In the genomic region with DNA sequence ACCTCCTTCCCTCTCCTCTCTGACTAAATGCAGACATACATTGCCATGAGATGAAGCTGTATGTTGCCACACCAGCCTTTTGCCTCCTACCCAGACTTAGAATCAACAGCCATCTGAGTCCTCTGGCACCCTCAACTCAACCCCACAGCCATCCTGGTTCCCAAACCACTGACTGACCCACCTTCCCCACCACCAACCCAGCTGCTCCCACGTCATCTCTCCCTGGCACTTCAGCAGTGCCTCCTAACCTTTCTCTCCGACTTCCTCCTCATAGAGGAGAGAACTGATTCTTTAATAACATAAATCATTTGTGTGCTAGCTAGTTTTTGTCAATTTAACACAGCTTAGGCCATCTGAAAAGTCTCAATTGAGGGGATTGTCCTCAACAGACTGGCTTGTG, we compare ENCODE assay signal across 33 mouse cellular contexts. TPM values are rescaled to one million over a fixed set of nuclear protein-coding genes. Genes with fewer than 3 reads are reported as not detected.
DNase-seq lines count a peak whose midpoint lies in the region; ATAC-seq and TF ChIP-seq lines count a peak whose summit lies in the region.
"Had no signal": no experiment of that assay in that cellular context is flagged by ENCODE, and none has a peak within 500 bp of the region (broad histone marks: within the 10 kb centered on the region; RNA-seq: fewer than 3 reads in every experiment).

No protein-coding gene starts in this region.

- WGBS in heart, embryonic 10.5 days = 89% methylated on average over 2 of the region's 2 CpGs
- 87% methylated on average over 2 of the region's 2 CpGs for WGBS in heart, embryonic 12.5 days
- 58% methylated on average over 2 of the region's 2 CpGs for WGBS in kidney, adult 2 months
- WGBS in kidney, embryonic 14.5 days = 68% methylated on average over 2 of the region's 2 CpGs
- WGBS in embryonic facial prominence, embryonic 14.5 days = 67% methylated on average over 2 of the region's 2 CpGs
- WGBS in limb, embryonic 15.5 days = 61% methylated on average over 2 of the region's 2 CpGs
- 89% methylated on average over 2 of the region's 2 CpGs for WGBS in midbrain, embryonic 10.5 days

- no peak overlapping the region for H3K9ac ChIP-seq in heart, embryonic 12.5 days
- H3K9ac ChIP-seq in kidney, embryonic 14.5 days (ENCODE audit: low read depth, low read length) = no peak overlapping the region
- no peak overlapping the region for H3K9ac ChIP-seq in embryonic facial prominence, embryonic 14.5 days (ENCODE audit: low read depth, low read length)
- H3K9ac ChIP-seq in limb, embryonic 15.5 days = no peak overlapping the region
- H3K9ac ChIP-seq: forebrain, embryonic 13.5 days; hindbrain, embryonic 15.5 days; limb, embryonic 13.5 days; liver, embryonic 12.5 days; liver, postnatal 0 days; neural tube, embryonic 12.5 days had no signal

- H3K4me3 ChIP-seq in heart, embryonic 10.5 days = no peak overlapping the region
- H3K4me3 ChIP-seq in heart, embryonic 12.5 days = no peak overlapping the region
- H3K4me3 ChIP-seq in kidney, adult 2 months (ENCODE audit: insufficient read depth, low read depth, low read length) = no peak overlapping the region
- H3K4me3 ChIP-seq in kidney, embryonic 14.5 days (ENCODE audit: low read length) = no peak overlapping the region
- H3K4me3 ChIP-seq in embryonic facial prominence, embryonic 14.5 days (ENCODE audit: low read depth, low read length) = no peak overlapping the region
- no peak overlapping the region for H3K4me3 ChIP-seq in limb, embryonic 15.5 days
- H3K4me3 ChIP-seq in midbrain, embryonic 10.5 days = no peak overlapping the region
- H3K4me3 ChIP-seq: forebrain, embryonic 13.5 days; heart, adult 2 months; hindbrain, embryonic 10.5 days; hindbrain, embryonic 15.5 days; limb, embryonic 13.5 days; liver, embryonic 12.5 days; neural tube, embryonic 12.5 days had no signal

- H3K4me1 ChIP-seq in heart, embryonic 10.5 days = peaks cover 63% of the 10 kb centered on the region
- peaks cover 58% of the 10 kb centered on the region for H3K4me1 ChIP-seq in heart, embryonic 12.5 days (replicated peaks)
- H3K4me1 ChIP-seq in kidney, adult 2 months (ENCODE audit: control insufficient read depth, insufficient read depth, low read length) = peaks cover 48% of the 10 kb centered on the region
- peaks cover 26% of the 10 kb centered on the region for H3K4me1 ChIP-seq in kidney, embryonic 14.5 days (ENCODE audit: control insufficient read depth, insufficient read depth, low read length)
- H3K4me1 ChIP-seq in embryonic facial prominence, embryonic 14.5 days (ENCODE audit: control insufficient read depth, insufficient read depth, low read length) = peaks cover 21% of the 10 kb centered on the region
- H3K4me1 ChIP-seq in limb, embryonic 15.5 days = peaks cover 41% of the 10 kb centered on the region
- peaks cover 35% of the 10 kb centered on the region for H3K4me1 ChIP-seq in midbrain, embryonic 10.5 days

- H3K27ac ChIP-seq in heart, embryonic 10.5 days = peak overlapping the region; percentile 48; the same call in 1 of the 2 replicates
- no peak overlapping the region for H3K27ac ChIP-seq in heart, embryonic 12.5 days (ENCODE audit: poor library complexity, severe bottlenecking)
- peak overlapping the region; percentile 57 for H3K27ac ChIP-seq in kidney, adult 2 months (ENCODE audit: insufficient read depth, low read depth, low read length)
- H3K27ac ChIP-seq in kidney, embryonic 14.5 days (ENCODE audit: low read depth, low read length) = no peak overlapping the region
- H3K27ac ChIP-seq in embryonic facial prominence, embryonic 14.5 days (replicated peaks; ENCODE audit: low read depth, low read length) = peak overlapping the region; percentile 67; the same call in 1 of the 2 replicates
- H3K27ac ChIP-seq in limb, embryonic 15.5 days = 0 out of 2 replicates have a peak overlapping the region, but pooled peaks have one; percentile 1
- H3K27ac ChIP-seq in midbrain, embryonic 10.5 days (replicated peaks) = no peak overlapping the region
- H3K27ac ChIP-seq: hindbrain, embryonic 15.5 days; liver, embryonic 12.5 days had no signal

- DNase-seq in heart, embryonic 10.5 days (ENCODE audit: low spot score) = no peak
- no peak for DNase-seq in kidney, adult 2 months
- no peak for DNase-seq in embryonic facial prominence, embryonic 14.5 days (ENCODE audit: low spot score)
- DNase-seq in midbrain, embryonic 10.5 days (ENCODE audit: low spot score) = no peak
- no peak for DNase-seq in urinary bladder, postnatal 4 days (ENCODE audit: low spot score in 2 of 2)
- DNase-seq: adrenal gland, postnatal 25 days; cerebellum, adult 18-20 months; cerebellum, postnatal 10 days; gastrocnemius, postnatal 36 days; heart, adult 2 months; heart, postnatal 10 days; kidney, postnatal 10 days; layer of hippocampus, adult 9-11 months; liver, postnatal 0 days; lung, postnatal 4 days; right cerebral cortex, adult 18-20 months; thymus, adult 18-20 months; thymus, postnatal 25 days had no signal

- no peaks in the 10 kb centered on the region for H3K27me3 ChIP-seq in heart, embryonic 10.5 days (ENCODE audit: insufficient read depth, poor library complexity, severe bottlenecking)
- no peaks in the 10 kb centered on the region for H3K27me3 ChIP-seq in heart, embryonic 12.5 days (replicated peaks)
- H3K27me3 ChIP-seq in kidney, adult 2 months (replicated peaks; ENCODE audit: control insufficient read depth, insufficient read depth, low read length) = no peaks in the 10 kb centered on the region
- no peaks in the 10 kb centered on the region for H3K27me3 ChIP-seq in kidney, embryonic 14.5 days (ENCODE audit: control insufficient read depth, insufficient read depth, low read length)
- no peaks in the 10 kb centered on the region for H3K27me3 ChIP-seq in embryonic facial prominence, embryonic 14.5 days (replicated peaks; ENCODE audit: control insufficient read depth, insufficient read depth, low read length)
- no peaks in the 10 kb centered on the region for H3K27me3 ChIP-seq in limb, embryonic 15.5 days
- no peaks in the 10 kb centered on the region for H3K27me3 ChIP-seq in midbrain, embryonic 10.5 days (ENCODE audit: low read depth, poor library complexity, severe bottlenecking)
- H3K27me3 ChIP-seq: forebrain, embryonic 13.5 days; hindbrain, embryonic 15.5 days; limb, embryonic 13.5 days; liver, embryonic 12.5 days; neural tube, embryonic 12.5 days; Patski had no signal

- peaks cover 19% of the 10 kb centered on the region for H3K36me3 ChIP-seq in heart, embryonic 10.5 days
- peaks cover 12% of the 10 kb centered on the region for H3K36me3 ChIP-seq in heart, embryonic 12.5 days
- H3K36me3 ChIP-seq in kidney, adult 2 months (ENCODE audit: control insufficient read depth, insufficient read depth, low read length) = no peaks in the 10 kb centered on the region; the same call in 1 of the 2 replicates
- peaks cover 2% of the 10 kb centered on the region; the same call in 1 of the 2 replicates for H3K36me3 ChIP-seq in kidney, embryonic 14.5 days (ENCODE audit: control insufficient read depth, insufficient read depth, low read length)
- 0 out of 2 replicates have a peak, but pooled peaks cover 3% of the 10 kb centered on the region for H3K36me3 ChIP-seq in embryonic facial prominence, embryonic 14.5 days (ENCODE audit: control insufficient read depth, insufficient read depth, low read length)
- H3K36me3 ChIP-seq in limb, embryonic 15.5 days = 0 out of 2 replicates have a peak, but pooled peaks cover 3% of the 10 kb centered on the region
- H3K36me3 ChIP-seq in midbrain, embryonic 10.5 days = peaks cover 25% of the 10 kb centered on the region
- H3K36me3 ChIP-seq: hindbrain, embryonic 15.5 days; neural tube, embryonic 12.5 days had no signal

- no peak for TF ChIP-seq POLR2A in kidney, adult 2 months (IDR thresholded peaks at IDR 0.05; ENCODE audit: low read depth, low read length)

- H3K9me3 ChIP-seq in heart, embryonic 10.5 days = no peaks in the 10 kb centered on the region
- no peaks in the 10 kb centered on the region for H3K9me3 ChIP-seq in heart, embryonic 12.5 days (replicated peaks)
- H3K9me3 ChIP-seq in kidney, embryonic 14.5 days (ENCODE audit: control insufficient read depth, low read length) = no peaks in the 10 kb centered on the region
- no peaks in the 10 kb centered on the region for H3K9me3 ChIP-seq in embryonic facial prominence, embryonic 14.5 days (ENCODE audit: control insufficient read depth, low read length)
- H3K9me3 ChIP-seq in limb, embryonic 15.5 days = no peaks in the 10 kb centered on the region
- no peaks in the 10 kb centered on the region; the same call in 1 of the 2 replicates for H3K9me3 ChIP-seq in midbrain, embryonic 10.5 days (replicated peaks)
- H3K9me3 ChIP-seq: forebrain, embryonic 13.5 days; hindbrain, embryonic 15.5 days; limb, embryonic 13.5 days; liver, embryonic 12.5 days; neural tube, embryonic 12.5 days had no signal

- TF ChIP-seq CTCF in kidney, adult 2 months (conservative IDR thresholded peaks at IDR 0.05; ENCODE audit: insufficient read depth, insufficient read length, low read depth, low read length) = no peak

- no peak overlapping the region for H3K4me2 ChIP-seq in heart, embryonic 12.5 days
- H3K4me2 ChIP-seq in kidney, embryonic 14.5 days (replicated peaks; ENCODE audit: low read depth, low read length) = no peak overlapping the region
- H3K4me2 ChIP-seq in embryonic facial prominence, embryonic 14.5 days (ENCODE audit: low read depth, low read length) = no peak overlapping the region
- H3K4me2 ChIP-seq in limb, embryonic 15.5 days = no peak overlapping the region
- H3K4me2 ChIP-seq: forebrain, embryonic 13.5 days; hindbrain, embryonic 15.5 days; liver, embryonic 12.5 days; midbrain, embryonic 11.5 days; neural tube, embryonic 12.5 days had no signal

- no peak for ATAC-seq in heart, embryonic 12.5 days (ENCODE audit: insufficient number of reproducible peaks, low FRiP score)
- ATAC-seq in kidney, embryonic 14.5 days (ENCODE audit: low FRiP score, low TSS enrichment) = no peak
- ATAC-seq in embryonic facial prominence, embryonic 14.5 days (ENCODE audit: low read depth) = no peak
- no peak for ATAC-seq in limb, embryonic 15.5 days (ENCODE audit: insufficient number of reproducible peaks, low FRiP score, low TSS enrichment, low read depth)
- ATAC-seq: forebrain, embryonic 13.5 days; inflammation-experienced regulatory T-cells, adult 6 months; liver, embryonic 12.5 days; liver, postnatal 0 days; lung, postnatal 0 days; midbrain, embryonic 16.5 days; Patski had no signal

RNA-seq across cellular contexts. Expression of a gene that starts 9.6 kb away (rescaled TPM):
- 57.1 and 62.9 TPM in 2 replicates for polyA plus RNA-seq in heart, embryonic 10.5 days (2016; fragmentation: Nextera tagmentation; extraction: Ambion mirVana)
- 50.3 and 58.3 TPM in 2 replicates for polyA plus RNA-seq in heart, embryonic 12.5 days (2016; fragmentation: Nextera tagmentation; extraction: Ambion mirVana)
- polyA plus RNA-seq in kidney, adult 2 months (2012; rRNA removed) = 49.5 and 56.5 TPM in 2 replicates
- polyA plus RNA-seq in kidney, embryonic 14.5 days (2014; fragmentation: Nextera tagmentation; extraction: Ambion mirVana) = 42.9 and 44.9 TPM in 2 replicates
- 42.2 and 43.7 TPM in 2 replicates for polyA plus RNA-seq in embryonic facial prominence, embryonic 14.5 days (2014; fragmentation: Nextera tagmentation; extraction: Ambion mirVana)
- 39.6 and 45.4 TPM in 2 replicates for polyA plus RNA-seq in limb, embryonic 15.5 days (2015; fragmentation: Nextera tagmentation; extraction: Ambion mirVana)
- 56.2 and 60.9 TPM in 2 replicates for polyA plus RNA-seq in midbrain, embryonic 10.5 days (2016; fragmentation: Nextera tagmentation; extraction: Ambion mirVana)

RNA-seq across cellular contexts. Expression of a gene that starts 37.8 kb away (rescaled TPM):
- 0.67 and 1.3 TPM in 2 replicates for polyA plus RNA-seq in heart, embryonic 10.5 days (2016; fragmentation: Nextera tagmentation; extraction: Ambion mirVana)
- 2.4 and 3.4 TPM in 2 replicates for polyA plus RNA-seq in heart, embryonic 12.5 days (2016; fragmentation: Nextera tagmentation; extraction: Ambion mirVana)
- polyA plus RNA-seq in kidney, adult 2 months (2012; rRNA removed) = 2.0 and 2.9 TPM in 2 replicates
- polyA plus RNA-seq in kidney, embryonic 14.5 days (2014; fragmentation: Nextera tagmentation; extraction: Ambion mirVana) = 1.1 and 1.8 TPM in 2 replicates
- 1.2 and 2.5 TPM in 2 replicates for polyA plus RNA-seq in embryonic facial prominence, embryonic 14.5 days (2014; fragmentation: Nextera tagmentation; extraction: Ambion mirVana)
- 1.0 and 1.5 TPM in 2 replicates for polyA plus RNA-seq in limb, embryonic 15.5 days (2015; fragmentation: Nextera tagmentation; extraction: Ambion mirVana)
- not detected in 2 replicates for polyA plus RNA-seq in midbrain, embryonic 10.5 days (2016; fragmentation: Nextera tagmentation; extraction: Ambion mirVana)
- polyA plus RNA-seq: forebrain, embryonic 13.5 days; hindbrain, embryonic 10.5 days; hindbrain, embryonic 15.5 days; inflammation-experienced regulatory T-cells, adult 6 months; liver, embryonic 12.5 days; liver, postnatal 0 days; midbrain, embryonic 11.5 days; neural tube, embryonic 12.5 days; Patski; spleen, adult 2 months had no signal

Comparison
In these comparisons a context has a peak if more than half of its experiments do, and no peak if none do; other contexts are left out.
1. H3K27ac ChIP-seq: peak in heart, embryonic 10.5 days (single experiment), kidney, adult 2 months (single experiment), embryonic facial prominence, embryonic 14.5 days (single experiment) and limb, embryonic 15.5 days (single experiment); none in heart, embryonic 12.5 days (single experiment), kidney, embryonic 14.5 days (single experiment) and midbrain, embryonic 10.5 days (single experiment).